Mouse (Mus musculus): ENCODE measurements around the gene Btbd11. TPM values are rescaled to one million over a fixed set of nuclear protein-coding genes. Genes with fewer than 3 reads are reported as not detected.

Btbd11 gene
- polyA plus RNA-seq, 1 experiment from 2014 or later = 7.5 TPM

DNA sequence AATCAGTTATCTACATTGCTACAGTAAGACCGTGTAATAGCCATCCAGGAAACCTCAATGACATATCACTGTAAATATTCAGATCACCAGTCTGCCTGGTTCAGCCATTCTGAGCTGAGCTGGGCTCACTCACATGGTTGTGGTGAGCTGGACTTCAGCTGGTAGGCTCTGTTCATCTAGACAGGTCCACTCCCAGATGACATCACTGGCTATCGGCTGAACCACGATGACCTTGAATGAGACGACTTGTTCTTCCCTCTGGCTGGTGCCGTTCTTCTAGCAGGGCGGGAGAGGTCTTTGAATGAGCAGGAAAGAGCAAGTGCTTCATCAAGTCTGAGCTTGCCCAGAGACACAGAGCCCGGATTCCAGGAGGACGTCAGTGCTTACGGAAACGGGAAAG, 19.7 kb upstream of the Btbd11 start:
- Histone ChIP-seq H3K4me3 (ENCODE audit: low read depth, low read length) (no peak overlapping the region), H3K9me3 (ENCODE audit: control insufficient read depth, low read length) (no peaks in the 10 kb centered on the region), H3K27me3 (ENCODE audit: control insufficient read depth, insufficient read depth, low read length) (no peaks in the 10 kb centered on the region), H3K4me2 (ENCODE audit: low read depth, severe bottlenecking) (no peak overlapping the region), H3K27ac (replicated peaks; ENCODE audit: low read depth, low read length) (no peak overlapping the region), H3K36me3 (ENCODE audit: control insufficient read depth, insufficient read depth, low read length) (no peaks in the 10 kb centered on the region), H3K4me1 (ENCODE audit: control insufficient read depth, insufficient read depth, low read length) (no peaks in the 10 kb centered on the region), H3K9ac (ENCODE audit: low read length) (no peak overlapping the region)
- DNase-seq (ENCODE audit: low spot score) (no peak), ATAC-seq (ENCODE audit: insufficient number of reproducible peaks, low FRiP score, low TSS enrichment, low read depth) (no peak)
- WGBS = 81% methylated on average over 10 of the region's 10 CpGs

DNA sequence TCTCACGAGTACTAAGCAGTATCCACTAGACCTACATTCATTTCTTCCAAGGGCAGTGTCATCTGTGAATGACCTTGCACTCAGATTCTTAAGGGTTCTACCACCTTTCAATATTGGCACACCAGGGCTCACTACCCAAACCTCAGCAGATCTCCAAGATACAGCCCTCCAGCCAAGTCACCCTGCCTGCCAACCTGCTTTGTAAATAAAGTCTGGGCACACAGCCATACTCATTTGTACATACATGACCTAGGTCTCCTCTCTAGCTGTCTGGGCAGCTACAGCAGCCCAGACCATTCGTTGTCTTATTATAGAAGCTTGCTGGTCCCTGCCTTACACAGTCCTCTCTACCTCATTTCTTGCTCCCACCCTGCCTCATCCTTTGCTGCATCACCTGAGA, 15.3 kb upstream of the Btbd11 start:
- Histone ChIP-seq H3K4me3 (ENCODE audit: low read depth, low read length) (no peak overlapping the region), H3K9ac (ENCODE audit: low read length) (no peak overlapping the region), H3K27me3 (ENCODE audit: control insufficient read depth, insufficient read depth, low read length) (no peaks in the 10 kb centered on the region), H3K36me3 (ENCODE audit: control insufficient read depth, insufficient read depth, low read length) (no peaks in the 10 kb centered on the region), H3K4me2 (ENCODE audit: low read depth, severe bottlenecking) (no peak overlapping the region), H3K9me3 (ENCODE audit: control insufficient read depth, low read length) (no peaks in the 10 kb centered on the region), H3K27ac (replicated peaks; ENCODE audit: low read depth, low read length) (no peak overlapping the region), H3K4me1 (ENCODE audit: control insufficient read depth, insufficient read depth, low read length) (no peaks in the 10 kb centered on the region)
- 87% methylated on average over 2 of the region's 2 CpGs for WGBS
- no peak for DNase-seq (ENCODE audit: low spot score)
- no peak for ATAC-seq (ENCODE audit: insufficient number of reproducible peaks, low FRiP score, low TSS enrichment, low read depth)

DNA sequence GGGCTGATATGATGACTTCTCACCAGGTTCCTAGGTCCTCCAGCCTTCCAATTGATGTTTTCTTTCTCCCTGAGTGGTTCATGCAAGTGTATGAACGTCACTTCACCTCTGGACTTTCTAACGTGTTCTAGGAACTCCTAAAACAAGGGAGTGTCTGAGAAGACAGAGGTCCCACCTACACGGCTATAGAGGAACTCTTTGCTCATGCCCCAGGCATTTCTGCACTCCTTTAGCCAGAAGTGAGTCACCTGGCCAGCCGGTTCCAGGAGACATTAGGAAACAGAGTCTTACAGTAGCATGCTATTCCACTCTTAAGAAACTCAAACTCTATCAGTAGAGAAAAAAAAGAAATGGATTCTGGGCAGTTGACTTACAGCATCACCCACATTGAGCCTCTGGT, 14.5 kb upstream of the Btbd11 start:
- no peak for DNase-seq (ENCODE audit: low spot score)
- no peaks in the 10 kb centered on the region for H3K4me1 ChIP-seq (ENCODE audit: control insufficient read depth, insufficient read depth, low read length)
- no peak overlapping the region for H3K9ac ChIP-seq (ENCODE audit: low read length)
- no peak overlapping the region for H3K4me3 ChIP-seq (ENCODE audit: low read depth, low read length)
- ATAC-seq (ENCODE audit: insufficient number of reproducible peaks, low FRiP score, low TSS enrichment, low read depth) = no peak
- H3K4me2 ChIP-seq (ENCODE audit: low read depth, severe bottlenecking) = no peak overlapping the region
- H3K36me3 ChIP-seq (ENCODE audit: control insufficient read depth, insufficient read depth, low read length) = no peaks in the 10 kb centered on the region
- no peak overlapping the region for H3K27ac ChIP-seq (replicated peaks; ENCODE audit: low read depth, low read length)
- no peaks in the 10 kb centered on the region for H3K9me3 ChIP-seq (ENCODE audit: control insufficient read depth, low read length)
- no peaks in the 10 kb centered on the region for H3K27me3 ChIP-seq (ENCODE audit: control insufficient read depth, insufficient read depth, low read length)
- 70% methylated on average over 4 of the region's 4 CpGs for WGBS

DNA sequence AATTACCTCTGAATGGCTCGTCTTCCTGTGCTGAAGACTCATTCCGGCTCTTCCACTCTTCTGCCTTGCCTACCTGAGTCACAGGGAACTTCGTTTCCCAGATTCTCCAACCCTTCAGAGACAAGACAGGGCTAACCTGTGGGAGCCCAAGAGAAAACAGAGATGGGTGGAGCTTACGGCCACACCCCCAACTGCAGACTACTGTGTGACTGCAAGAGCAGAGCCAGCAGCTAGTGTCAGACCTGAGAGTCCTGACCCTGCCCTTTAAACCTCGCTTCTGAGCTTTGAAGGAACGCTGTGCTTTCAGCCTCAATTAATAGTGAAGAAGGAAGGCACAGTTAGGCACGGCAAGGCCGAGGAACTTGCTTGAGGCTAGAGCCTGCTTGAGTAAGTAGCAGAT, 7.6 kb upstream of the Btbd11 start:
- no peaks in the 10 kb centered on the region for H3K4me1 ChIP-seq (ENCODE audit: control insufficient read depth, insufficient read depth, low read length)
- no peak for ATAC-seq (ENCODE audit: insufficient number of reproducible peaks, low FRiP score, low TSS enrichment, low read depth)
- no peak overlapping the region for H3K4me2 ChIP-seq (ENCODE audit: low read depth, severe bottlenecking)
- H3K27me3 ChIP-seq (ENCODE audit: control insufficient read depth, insufficient read depth, low read length) = no peaks in the 10 kb centered on the region
- 14% methylated on average over 8 of the region's 8 CpGs for WGBS
- H3K27ac ChIP-seq (replicated peaks; ENCODE audit: low read depth, low read length) = no peak overlapping the region
- H3K4me3 ChIP-seq (ENCODE audit: low read depth, low read length) = no peak overlapping the region
- DNase-seq (ENCODE audit: low spot score) = no peak
- H3K9me3 ChIP-seq (ENCODE audit: control insufficient read depth, low read length) = no peaks in the 10 kb centered on the region
- H3K36me3 ChIP-seq (ENCODE audit: control insufficient read depth, insufficient read depth, low read length) = no peaks in the 10 kb centered on the region
- H3K9ac ChIP-seq (ENCODE audit: low read length) = no peak overlapping the region

DNA sequence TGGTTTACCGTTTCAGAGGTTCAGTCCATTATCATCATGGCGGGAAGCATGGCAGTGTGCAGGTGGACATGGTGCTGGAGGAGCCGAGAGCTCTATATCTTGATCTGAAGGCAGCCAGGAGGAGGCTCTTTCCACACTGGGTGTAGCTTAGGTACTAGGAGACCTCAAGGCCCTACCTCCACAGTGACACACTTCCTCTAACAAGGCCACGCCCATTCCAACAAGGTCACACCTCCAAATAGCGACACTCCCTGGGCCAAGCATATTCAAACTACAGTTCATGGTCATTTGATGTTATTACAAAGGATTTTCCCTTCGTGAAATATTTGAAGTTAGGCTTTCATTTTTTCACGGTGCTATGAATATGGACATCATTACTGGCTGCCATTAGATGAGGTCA, 3.6 kb upstream of the Btbd11 start:
- Histone ChIP-seq H3K4me2 (ENCODE audit: low read depth, severe bottlenecking) (no peak overlapping the region), H3K4me1 (ENCODE audit: control insufficient read depth, insufficient read depth, low read length) (no peaks in the 10 kb centered on the region; the same call in 1 of the 2 replicates), H3K27ac (replicated peaks; ENCODE audit: low read depth, low read length) (no peak overlapping the region), H3K36me3 (ENCODE audit: control insufficient read depth, insufficient read depth, low read length) (no peaks in the 10 kb centered on the region), H3K9ac (ENCODE audit: low read length) (no peak overlapping the region), H3K9me3 (ENCODE audit: control insufficient read depth, low read length) (no peaks in the 10 kb centered on the region), H3K4me3 (ENCODE audit: low read depth, low read length) (no peak overlapping the region), H3K27me3 (ENCODE audit: control insufficient read depth, insufficient read depth, low read length) (no peaks in the 10 kb centered on the region)
- DNase-seq (ENCODE audit: low spot score) (no peak), ATAC-seq (ENCODE audit: insufficient number of reproducible peaks, low FRiP score, low TSS enrichment, low read depth) (no peak)
- WGBS = 88% methylated on average over 7 of the region's 7 CpGs

DNA sequence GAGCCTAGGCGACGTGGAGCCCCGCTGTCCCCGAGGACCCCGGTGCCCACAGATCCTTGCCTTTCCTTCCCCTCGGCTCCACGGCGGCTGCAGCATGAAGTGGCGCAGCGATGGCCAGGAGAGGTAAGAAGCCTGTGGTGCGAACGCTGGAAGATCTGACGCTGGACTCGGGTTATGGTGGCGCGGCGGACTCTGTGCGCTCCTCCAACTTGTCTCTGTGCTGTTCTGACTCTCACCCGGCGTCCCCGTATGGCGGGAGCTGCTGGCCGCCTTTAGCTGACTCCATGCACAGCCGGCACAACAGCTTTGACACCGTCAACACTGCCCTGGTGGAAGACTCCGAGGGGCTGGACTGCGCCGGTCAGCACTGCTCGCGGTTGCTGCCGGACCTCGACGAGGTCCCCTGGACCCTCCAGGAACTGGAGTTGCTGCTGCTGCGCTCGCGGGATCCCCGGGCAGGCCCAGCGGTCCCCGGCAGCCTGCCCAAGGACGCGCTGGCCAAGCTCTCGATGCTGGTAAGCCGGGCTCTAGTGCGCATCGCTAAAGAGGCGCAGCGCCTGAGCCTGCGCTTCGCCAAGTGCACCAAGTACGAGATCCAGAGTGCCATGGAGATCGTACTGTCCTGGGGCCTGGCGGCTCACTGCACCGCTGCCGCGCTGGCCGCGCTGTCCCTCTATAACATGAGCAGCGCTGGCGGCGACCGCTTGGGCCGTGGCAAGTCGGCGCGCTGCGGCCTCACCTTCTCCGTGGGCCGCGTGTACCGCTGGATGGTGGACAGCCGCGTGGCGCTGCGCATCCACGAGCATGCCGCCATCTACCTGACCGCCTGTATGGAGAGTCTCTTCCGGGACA, 831 bp downstream of the Btbd11 start:
- ATAC-seq (ENCODE audit: insufficient number of reproducible peaks, low FRiP score, low TSS enrichment, low read depth) (peak; percentile 31; the same call in 1 of the 2 replicates), DNase-seq (ENCODE audit: low spot score) (peak; percentile 72)
- WGBS = under 1% methylated on average over 76 of the region's 78 CpGs
- Histone ChIP-seq H3K4me1 (ENCODE audit: control insufficient read depth, insufficient read depth, low read length) (peaks cover 16% of the 10 kb centered on the region; the same call in 1 of the 2 replicates), H3K9ac (ENCODE audit: low read length) (peak overlapping the region; percentile 77), H3K9me3 (ENCODE audit: control insufficient read depth, low read length) (no peaks in the 10 kb centered on the region), H3K36me3 (ENCODE audit: control insufficient read depth, insufficient read depth, low read length) (no peaks in the 10 kb centered on the region), H3K4me2 (ENCODE audit: low read depth, severe bottlenecking) (peak overlapping the region; percentile 99), H3K27ac (replicated peaks; ENCODE audit: low read depth, low read length) (0 out of 2 replicates have a peak overlapping the region, but pooled peaks have one; percentile 36), H3K27me3 (ENCODE audit: control insufficient read depth, insufficient read depth, low read length) (0 out of 2 replicates have a peak, but pooled peaks cover 3% of the 10 kb centered on the region), H3K4me3 (ENCODE audit: low read depth, low read length) (peak overlapping the region; percentile 62)

DNA sequence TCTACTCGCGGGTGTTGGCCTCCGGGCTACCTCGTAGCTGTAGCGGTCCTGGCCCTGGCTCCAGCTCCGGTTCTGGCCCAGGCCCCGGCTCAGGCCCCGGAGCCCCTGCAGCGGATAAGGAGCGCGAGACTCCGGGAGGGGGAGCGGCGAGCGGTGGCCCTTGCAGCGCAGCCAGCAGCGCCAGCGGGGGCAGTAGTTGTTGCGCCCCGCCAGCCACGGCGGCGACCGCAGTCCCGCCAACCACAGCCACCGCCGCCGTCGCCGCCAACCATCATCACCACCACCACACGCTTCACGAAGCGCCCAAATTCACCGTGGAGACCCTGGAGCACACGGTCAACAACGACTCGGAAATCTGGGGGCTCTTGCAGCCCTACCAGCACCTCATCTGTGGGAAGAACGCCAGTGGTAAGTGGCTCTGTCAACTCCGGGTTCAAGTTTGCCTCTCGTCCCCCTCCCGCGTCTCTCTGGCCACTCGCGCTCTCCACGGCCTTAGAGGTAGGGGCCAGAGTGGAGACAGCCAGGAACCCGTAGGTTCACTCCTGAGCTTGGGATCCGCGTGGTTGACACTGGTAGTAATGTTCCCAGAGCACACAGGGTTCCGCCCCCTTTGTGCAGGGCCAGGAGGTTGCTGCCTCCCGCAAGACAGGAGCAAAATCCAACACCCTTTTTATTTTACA, 1.6 kb downstream of the Btbd11 start:
- ATAC-seq (ENCODE audit: insufficient number of reproducible peaks, low FRiP score, low TSS enrichment, low read depth) = no peak
- Histone ChIP-seq H3K27ac (replicated peaks; ENCODE audit: low read depth, low read length) (no peak overlapping the region), H3K4me1 (ENCODE audit: control insufficient read depth, insufficient read depth, low read length) (peaks cover 16% of the 10 kb centered on the region; the same call in 1 of the 2 replicates)

DNA sequence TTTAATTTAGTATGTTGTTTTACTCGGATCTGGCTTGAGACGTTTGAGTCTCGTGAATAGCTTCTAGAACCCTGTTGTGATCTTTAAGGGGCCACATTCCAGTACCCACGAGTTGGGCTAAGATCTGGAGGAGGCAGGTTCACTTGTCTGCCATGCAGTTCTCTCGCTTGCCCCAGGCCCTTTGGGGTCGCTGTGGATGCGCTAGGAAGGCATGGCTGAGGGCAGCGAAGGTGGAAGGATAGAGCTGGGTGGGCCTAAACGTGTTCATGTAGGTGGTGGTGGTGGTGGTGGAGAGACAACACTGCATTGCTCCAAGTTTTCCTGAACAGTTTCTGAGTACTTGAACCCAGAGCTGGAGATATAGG, 2.1 kb downstream of the Btbd11 start:
- ATAC-seq (ENCODE audit: insufficient number of reproducible peaks, low FRiP score, low TSS enrichment, low read depth) = no peak
- H3K27ac ChIP-seq (replicated peaks; ENCODE audit: low read depth, low read length) = no peak overlapping the region
- H3K4me1 ChIP-seq (ENCODE audit: control insufficient read depth, insufficient read depth, low read length) = peaks cover 16% of the 10 kb centered on the region; the same call in 1 of the 2 replicates
- H3K27me3 ChIP-seq (ENCODE audit: control insufficient read depth, insufficient read depth, low read length) = 0 out of 2 replicates have a peak, but pooled peaks cover 3% of the 10 kb centered on the region
- H3K4me2 ChIP-seq (ENCODE audit: low read depth, severe bottlenecking) = peak overlapping the region; percentile 99
- H3K9me3 ChIP-seq (ENCODE audit: control insufficient read depth, low read length) = no peaks in the 10 kb centered on the region
- DNase-seq (ENCODE audit: low spot score) = peak; percentile 80
- H3K4me3 ChIP-seq (ENCODE audit: low read depth, low read length) = peak overlapping the region; percentile 62
- no peaks in the 10 kb centered on the region for H3K36me3 ChIP-seq (ENCODE audit: control insufficient read depth, insufficient read depth, low read length)
- H3K9ac ChIP-seq (ENCODE audit: low read length) = no peak overlapping the region
- 0% methylated on average over 9 of the region's 9 CpGs for WGBS

More for the DNA sequence above, 1.6 kb downstream of the Btbd11 start:
- no peaks in the 10 kb centered on the region for H3K9me3 ChIP-seq (ENCODE audit: control insufficient read depth, low read length)
- peak overlapping the region; percentile 77 for H3K9ac ChIP-seq (ENCODE audit: low read length)
- DNase-seq (ENCODE audit: low spot score) = peak; percentile 53
- H3K4me2 ChIP-seq (ENCODE audit: low read depth, severe bottlenecking) = peak overlapping the region; percentile 99
- 0 out of 2 replicates have a peak, but pooled peaks cover 3% of the 10 kb centered on the region for H3K27me3 ChIP-seq (ENCODE audit: control insufficient read depth, insufficient read depth, low read length)
- H3K36me3 ChIP-seq (ENCODE audit: control insufficient read depth, insufficient read depth, low read length) = no peaks in the 10 kb centered on the region
- peak overlapping the region; percentile 62 for H3K4me3 ChIP-seq (ENCODE audit: low read depth, low read length)
- under 1% methylated on average over 46 of the region's 50 CpGs for WGBS
